Mouse (Mus musculus) neural tube, embryonic 10.5 days (tissue): ENCODE measurements at regions not wholly inside any gene's neighbourhood (a gene's known extent, or its start where the extent isn't known, plus 50 kb on each side); places are given as distances from the start of the nearest gene placed in this dataset.

Experiments
- DNase-seq: peaks from one replicate; pipeline ENCODE4 v3.0.0-alpha.2; 2017; ENCODE audit warnings: low spot score; ENCODE audit errors: extremely low spot score

DNA sequence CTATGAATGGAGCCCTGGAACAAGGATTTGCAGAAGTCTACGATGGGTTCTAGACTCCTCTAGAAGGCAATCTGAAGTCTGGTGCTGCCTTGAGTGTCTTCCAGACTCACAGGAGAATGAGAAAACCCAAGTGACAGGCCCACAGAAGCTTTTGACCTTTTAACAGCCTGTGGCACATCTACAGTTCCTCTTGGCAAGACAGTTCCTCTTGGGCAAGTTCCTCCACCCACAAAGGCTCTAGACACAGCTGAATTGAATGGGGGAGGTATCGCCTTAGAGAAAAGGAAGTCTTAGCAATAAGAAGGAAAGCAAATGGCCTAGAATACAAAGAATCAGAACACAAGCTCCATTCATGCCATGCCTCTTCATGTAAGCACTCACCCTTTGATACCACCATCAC, 1402.3 kb upstream of the Lrrc6 start:
- no peak for DNase-seq

DNA sequence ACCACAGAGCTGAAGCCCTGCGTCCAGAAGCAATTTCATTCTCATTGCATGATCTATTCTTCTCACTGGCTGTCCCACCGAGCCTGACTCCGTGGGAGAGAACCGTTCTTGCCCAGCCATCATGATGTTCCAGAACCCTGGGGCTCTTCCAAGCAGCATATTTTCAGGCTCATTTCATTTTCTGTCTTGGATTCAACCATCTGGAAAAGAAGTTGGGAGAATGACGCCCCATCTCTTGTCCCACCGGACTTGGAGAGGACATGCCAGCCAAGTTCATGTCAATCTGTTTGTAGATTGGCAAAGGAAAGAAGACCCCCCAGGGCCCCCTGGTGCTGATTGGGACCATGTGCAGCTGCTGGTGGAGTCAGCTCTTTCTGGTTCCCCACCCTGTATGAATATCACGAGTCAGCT, 1400.5 kb upstream of the Lrrc6 start:
- no peak for DNase-seq

DNA sequence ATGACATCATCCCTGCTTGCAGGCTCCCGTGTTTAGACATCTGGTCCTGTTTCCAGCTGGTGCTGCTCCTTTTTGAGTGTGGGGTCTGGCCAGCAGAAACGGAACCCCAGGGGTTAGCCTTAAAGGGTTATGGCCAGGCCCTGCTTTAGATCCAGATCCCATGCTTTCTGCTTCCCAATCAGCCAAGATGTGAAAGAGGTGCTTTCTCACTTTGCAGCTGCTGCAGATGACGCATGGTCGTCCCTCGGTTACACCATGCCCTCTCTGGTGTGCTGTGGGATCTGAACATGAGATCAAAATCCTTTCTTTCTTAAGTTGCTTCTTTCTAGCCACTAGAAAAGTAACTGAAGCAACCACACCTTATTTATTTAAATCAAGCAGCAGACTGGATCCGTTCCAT, 1399.1 kb upstream of the Lrrc6 start:
- DNase-seq: no peak

DNA sequence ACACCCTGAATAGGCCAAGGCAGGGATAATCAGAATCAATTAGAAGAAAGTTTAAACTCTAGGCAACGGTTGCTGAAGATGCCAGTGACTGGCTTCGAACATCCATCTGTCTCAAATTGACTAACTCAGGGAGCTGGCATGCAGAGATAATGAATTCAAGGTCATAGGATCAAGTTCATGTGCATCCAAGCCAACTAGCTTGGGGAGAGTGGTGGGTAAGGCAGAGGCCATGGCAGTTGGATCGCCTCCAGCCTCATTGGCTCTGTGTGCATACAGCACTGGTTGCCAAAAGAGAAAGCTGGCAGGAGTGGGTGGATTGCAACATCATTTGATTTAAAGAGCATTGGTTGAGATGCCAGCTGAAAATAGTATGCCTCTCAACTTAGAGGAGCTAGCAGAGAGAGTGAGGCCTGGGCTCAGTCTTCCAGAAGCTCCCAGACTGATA, 1398.3 kb upstream of the Lrrc6 start:
- DNase-seq: no peak

DNA sequence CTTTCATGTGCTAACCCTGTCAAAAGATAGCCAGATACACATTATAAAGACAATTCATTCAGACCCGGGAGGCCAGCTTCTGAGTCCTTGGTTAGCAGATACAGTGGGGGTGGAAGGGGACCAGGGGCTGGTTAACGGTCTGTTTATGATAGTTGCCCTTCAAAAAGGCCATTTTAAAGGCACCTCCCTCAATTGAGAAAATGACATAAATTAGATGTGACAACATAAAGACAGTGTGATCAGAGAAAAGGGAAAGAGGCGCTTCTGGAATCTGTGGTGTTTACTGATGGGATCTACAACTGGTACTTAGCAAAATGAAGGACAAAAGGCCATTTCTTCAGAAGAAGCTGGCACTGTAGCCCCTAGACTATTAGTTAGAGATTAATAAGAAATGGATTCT, 1391.4 kb upstream of the Lrrc6 start:
- DNase-seq: no peak

DNA sequence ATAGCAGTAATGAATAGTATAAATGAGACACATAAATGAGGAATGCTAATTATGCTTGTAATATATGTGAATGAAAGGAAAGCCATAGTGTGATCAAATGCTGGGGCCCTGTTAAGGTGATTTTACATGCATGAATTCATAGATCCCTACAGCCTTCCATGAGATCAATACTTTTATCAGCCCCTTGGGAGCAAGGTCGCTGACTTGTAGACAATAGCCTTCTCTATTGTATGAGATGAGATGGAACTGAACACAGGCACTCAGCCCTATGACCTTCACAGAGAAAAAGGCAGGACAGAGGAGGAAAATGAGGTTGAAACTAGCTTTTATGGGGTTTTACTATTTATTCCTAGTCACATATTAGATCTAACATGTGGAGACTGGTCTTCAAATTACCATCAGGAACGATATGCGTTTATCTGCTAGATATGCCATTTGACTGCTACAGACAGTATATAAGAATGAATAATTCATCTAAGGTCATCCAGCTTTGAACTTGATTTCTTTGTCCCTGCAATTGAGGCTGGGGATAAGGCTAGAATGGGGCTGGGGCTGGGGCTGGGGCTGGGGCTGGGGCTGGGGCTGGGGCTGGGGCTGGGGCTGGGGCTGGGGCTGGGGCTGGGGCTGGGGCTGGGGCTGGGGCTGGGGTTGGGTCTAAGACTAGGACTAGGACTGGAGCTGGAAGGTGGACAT, 1390.0 kb upstream of the Lrrc6 start:
- DNase-seq: no peak

DNA sequence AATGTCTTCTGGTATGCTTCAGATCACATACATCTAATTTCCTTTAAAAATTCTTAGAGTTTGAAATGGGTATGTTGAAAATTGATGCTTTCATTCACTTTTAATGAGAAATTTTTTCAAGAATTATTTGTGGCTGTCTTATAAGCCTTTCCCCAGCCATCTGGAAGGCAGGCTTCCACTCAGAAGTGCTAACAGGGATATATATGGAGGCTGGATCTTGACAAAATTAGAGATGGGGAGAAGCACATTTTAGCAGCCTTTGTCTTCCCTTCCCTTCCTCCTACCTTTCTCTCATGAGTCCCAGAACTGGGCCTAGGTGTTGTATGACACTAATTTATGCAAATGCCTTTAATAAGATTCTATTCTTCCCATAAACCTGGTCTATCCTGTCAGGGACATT, 1387.8 kb upstream of the Lrrc6 start:
- DNase-seq: no peak

DNA sequence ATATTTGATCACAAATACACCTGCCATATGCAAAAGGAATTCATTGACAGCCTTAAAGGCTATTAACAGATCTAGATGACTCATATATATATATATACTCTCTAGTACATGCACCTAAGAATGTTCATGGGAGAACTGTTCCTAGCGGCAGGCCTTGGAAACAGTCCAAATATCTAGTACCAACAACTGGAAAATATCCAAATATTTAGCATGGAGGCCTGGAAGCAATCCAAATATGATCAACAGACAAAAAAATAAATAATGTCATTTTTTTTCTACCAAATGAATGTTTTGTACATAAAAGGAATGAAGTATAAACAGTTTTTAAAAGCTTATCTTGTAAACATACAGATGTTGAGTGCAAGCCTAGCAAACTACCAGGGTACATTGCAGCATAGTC, 1354.6 kb upstream of the Lrrc6 start:
- DNase-seq: no peak

DNA sequence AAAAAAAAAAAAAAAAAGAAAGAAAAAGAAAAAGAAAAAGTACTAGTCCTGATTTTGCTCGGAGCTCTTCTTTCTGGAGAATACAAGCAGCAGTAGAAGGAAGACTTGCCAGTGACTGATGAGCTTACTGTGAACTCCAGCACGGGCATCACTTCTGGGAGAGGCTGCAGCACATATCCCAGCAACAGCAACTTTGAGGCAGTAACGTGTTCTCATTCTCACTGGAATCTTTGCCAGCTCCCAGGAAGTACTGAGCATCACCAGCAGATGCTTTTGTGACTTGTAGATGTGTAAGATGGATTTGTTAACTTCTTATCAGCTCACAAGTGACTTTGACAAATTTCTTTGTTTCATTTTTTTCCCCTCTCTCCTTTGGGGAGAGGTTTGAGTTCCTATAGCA, 1349.4 kb upstream of the Lrrc6 start:
- DNase-seq: no peak

DNA sequence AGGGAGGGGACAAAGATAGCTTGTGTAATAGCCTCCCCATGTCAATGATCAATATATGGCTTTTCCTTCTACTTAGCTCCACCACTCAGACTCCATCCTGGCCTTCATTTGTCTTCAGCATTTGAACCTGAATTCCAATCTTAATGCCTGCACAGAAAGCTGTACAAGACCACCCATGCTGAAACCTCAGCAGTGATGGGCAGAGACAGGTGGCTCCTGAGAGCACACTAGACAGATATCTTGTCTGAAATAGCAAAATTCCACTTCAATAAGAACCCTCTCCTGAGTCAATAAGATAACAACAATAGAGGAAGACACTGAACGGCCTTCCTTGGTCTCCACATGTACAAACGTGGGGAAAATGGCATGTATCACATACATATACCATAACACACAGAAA, 1345.0 kb upstream of the Lrrc6 start:
- no peak for DNase-seq

DNA sequence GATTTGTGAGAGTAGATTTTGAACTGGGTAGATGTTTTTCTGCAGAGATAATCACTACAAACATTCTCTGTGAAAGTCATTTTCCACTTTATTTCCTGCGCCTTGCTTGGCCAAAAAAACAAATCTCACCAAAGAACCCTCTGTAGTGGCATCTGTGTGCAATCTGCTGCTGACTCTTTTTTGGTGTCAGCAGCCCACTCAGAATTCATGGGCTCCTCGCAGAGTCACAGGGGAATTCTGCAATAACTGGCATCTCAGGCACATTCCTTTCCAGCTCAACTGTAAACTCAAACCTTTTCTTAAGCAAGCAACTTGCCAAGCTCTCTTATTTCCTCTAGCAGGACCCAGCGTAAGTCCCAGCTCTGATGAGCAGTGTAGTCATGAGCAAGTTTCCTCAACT, 1340.0 kb upstream of the Lrrc6 start:
- DNase-seq: no peak

DNA sequence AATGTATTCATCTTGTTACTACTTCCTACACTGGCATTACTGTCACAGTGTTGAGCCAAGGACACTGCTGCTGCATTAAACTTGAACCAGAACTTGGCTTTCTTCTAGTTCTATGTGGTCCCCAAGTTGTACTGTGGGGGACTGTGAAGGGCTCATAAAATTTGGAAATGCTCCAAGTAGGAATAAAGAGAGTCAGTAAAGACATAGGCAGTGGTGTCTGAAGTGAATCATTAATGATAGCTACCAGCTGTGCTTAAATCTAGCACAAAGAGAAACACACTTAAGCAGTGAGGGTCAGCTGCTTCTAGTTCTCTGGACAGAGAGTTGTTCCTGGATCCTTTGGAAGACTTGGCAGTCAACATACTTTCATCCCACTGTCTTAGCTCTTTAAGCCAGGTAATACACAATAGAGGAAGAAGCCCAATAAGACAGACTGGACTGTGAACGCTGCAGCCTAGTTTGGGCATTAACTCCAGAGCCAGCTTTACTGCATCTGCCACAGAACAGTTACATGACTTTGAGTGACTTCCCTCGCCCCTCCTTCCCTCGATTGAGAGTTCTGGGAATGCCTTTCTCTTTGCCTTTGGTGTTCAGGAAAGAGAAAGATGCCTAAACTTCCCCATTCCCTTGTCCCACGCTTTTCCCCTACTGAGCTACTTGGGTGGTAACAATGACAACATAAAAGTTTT, 1325.2 kb upstream of the Lrrc6 start:
- DNase-seq: no peak

DNA sequence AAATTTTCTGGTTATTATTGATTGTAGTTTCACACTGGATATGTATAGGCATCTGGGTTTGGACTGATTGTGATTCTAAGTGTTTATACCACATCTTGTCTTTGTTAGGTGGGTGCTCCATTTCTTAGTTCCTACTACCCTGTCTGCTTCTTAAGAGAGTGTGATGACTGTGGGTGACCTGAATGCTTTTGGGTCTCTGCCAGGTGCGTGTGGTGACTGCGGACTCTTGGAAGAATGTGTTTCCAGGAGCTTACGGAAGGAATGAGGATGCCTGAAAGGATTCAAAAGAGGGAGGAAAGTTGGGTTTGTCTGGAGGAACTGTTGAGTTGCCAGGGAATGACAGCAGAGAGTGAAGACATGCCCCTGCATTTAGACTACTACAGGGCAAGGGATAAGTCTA, 1322.5 kb upstream of the Lrrc6 start:
- DNase-seq: no peak

DNA sequence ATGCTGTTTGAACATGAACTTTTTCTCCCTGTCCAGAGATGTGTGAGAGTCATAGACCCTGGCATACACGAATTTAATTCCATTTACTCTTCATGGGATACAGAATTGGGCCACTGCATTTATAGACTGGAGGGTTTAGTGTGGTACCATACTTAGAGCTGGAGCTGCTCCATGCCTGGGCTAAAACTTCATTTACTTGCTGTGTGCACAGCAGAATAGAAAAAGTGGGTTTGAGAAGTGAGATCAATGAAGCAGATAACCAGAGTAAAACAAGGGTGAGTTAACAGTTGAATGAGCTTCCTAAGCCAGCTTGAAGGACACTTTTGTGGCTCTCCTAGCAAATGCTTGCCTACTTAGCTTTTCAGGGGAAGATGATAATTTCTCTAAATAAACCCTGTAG, 1299.2 kb upstream of the Lrrc6 start:
- no peak for DNase-seq

DNA sequence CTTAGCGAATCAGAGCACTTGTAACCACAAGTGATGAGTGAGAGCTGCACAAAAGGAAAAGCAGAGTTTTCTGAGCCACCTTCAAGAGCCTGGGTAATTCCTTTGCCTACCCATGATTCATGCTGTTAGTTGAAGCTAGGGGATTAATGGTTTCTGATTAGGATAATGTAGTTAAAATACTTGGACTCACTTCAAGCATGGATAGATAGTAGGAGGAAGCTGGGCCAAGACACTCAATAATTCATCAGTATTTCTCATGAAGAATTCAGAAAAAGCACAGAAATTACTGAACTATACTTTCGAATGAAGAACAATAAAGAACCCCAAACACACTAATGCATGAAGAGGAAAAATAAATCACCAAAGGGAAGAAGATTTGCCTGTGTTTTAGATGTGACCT, 1294.9 kb upstream of the Lrrc6 start:
- DNase-seq: no peak

DNA sequence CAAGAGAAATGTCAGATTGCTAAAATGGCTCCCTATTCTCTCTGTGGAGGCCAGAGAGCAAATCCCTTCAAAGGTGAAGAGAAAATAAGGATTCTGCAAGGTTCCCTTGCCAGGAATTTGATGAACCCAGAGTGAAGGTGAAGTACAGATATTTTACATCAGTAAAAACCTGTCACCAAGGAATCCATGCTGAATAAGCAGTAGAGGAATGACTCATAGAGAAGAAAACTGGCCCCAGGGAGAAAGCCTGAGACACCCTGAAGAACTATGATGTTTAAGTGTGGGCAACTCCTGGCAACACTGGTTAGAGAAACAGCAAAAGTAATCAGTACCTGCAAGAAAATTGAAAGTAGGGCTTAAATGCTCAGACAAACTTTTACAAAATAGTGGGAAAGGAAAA, 1292.1 kb upstream of the Lrrc6 start:
- DNase-seq: no peak

DNA sequence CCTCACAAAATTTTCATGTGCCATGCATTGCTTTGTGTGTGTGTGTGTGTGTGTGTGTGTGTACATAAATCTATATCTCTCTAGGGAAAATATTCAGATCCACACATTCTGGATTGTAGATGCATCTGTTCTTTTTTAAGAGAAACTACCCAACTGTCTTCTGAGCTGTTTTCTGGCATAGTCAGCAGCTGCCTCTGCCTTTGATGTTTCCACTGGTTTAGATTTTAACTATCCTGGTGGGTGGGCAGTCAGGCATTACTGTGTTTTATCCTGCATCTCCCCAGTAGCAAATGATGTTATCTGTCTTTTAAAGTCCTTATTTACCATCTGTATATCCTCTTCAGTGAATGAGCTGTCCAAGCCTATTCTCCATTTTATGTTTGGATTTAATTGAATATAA, 1287.9 kb upstream of the Lrrc6 start:
- no peak for DNase-seq

DNA sequence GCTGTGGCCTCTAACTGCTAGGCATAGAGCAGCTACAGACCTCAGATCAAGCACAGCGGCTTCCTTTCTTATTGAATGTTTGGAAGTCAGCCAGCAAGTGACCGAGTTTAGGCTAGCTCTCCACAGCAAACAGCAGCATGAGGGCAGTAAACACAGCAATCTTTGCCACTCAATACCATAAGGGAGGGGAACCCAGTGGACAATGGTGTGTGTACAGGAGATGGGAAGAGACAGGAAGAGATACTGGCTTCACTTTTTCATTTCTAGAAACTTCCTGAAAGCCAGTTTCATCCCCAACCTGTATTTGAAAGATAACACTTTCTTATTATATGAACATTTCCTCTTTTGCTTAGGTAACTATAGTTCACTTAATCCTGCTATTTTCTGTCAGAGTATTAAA, 1284.9 kb upstream of the Lrrc6 start:
- DNase-seq: no peak

DNA sequence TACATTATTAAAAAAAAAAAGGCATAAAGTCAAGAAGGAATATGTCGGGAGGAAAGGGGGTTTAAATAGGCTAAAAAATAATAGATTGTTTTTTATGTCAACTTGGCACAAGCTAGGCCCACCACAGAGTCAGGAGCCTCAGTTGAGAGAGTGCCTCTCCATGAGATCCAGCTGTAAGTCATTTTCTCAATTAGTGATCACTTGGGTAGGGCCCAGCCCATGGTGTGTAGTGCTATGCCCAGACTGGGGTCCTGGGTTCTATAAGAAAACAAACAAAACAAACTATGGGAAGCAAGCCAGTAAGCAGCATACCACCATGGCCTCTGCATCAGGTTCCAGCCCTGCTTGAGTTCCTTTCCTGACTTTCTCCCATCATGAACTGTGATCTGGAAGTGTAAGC, 1283.0 kb upstream of the Lrrc6 start:
- DNase-seq: no peak

DNA sequence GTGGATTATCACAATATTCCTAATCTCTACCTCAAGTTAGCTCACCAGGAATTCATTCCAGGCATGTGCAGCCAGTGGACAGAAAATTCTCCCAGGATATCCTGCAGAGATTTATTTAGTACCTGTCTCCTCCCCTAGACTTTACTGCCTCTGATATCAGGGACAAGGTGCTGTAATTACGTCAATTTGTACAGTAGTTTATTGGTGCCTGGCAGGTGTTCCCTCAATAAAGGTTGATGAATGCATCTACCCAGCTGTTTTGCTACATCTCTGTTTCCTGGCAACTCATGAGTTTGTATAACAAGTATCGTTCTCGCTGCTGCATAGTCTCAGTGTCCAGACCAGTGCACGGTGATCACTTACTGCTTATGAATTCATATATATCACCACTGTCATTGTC, 1281.8 kb upstream of the Lrrc6 start:
- DNase-seq: no peak

DNA sequence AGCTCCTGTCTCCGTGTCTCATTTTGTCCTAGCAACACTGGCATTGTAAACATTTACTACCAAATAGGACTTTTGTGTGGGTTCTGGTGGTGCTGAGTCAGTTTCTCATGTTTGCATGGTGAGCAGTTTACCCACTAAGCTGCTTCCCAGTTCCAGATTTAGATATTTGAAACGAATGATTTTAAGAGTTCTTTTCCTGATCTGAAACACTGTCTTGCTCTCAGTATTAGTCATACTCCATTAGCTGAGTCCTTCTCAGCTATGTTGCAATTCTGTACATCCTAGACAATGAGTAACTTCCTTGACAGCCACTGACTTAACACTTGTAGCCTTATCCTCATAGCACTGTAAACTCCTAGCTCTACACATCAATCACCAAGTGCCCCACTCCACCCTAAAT, 1280.1 kb upstream of the Lrrc6 start:
- no peak for DNase-seq

DNA sequence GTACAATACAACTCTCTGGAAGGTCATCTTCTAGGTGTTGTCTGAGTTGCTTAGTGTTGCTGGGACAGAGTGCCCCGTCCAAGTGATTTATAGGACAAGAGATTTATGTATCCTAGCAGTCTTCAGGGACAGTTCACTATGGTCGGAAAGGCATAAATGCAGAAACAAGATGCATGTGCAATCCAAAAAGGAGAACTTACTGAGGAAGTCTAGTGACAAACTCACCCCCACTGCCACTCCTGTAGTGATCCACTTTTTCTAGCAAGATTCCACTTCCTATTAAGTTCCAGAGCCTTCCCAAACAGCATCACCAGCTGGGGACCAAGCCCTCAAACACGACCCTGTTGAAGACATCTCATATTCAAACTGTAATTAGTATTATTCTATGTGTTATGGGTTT, 1266.9 kb upstream of the Lrrc6 start:
- DNase-seq: no peak

DNA sequence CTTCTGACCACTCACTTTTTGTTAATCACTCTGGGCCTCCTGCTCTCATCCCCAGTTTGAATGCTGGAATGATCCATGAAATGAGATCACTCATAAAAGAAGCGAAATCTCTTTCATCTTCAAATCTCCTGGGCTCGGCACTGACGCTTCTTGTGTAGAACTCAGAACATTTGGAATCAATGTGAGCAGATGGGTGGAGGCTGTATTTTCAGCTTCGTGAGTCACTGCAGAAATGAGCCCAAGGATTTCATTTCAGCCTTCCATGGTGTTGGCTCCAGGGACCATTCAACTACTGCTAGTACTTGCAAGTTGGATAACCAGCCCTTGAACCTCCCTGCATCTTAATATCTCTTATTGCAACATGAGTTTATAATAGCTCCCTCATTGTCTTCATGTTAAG, 1258.5 kb upstream of the Lrrc6 start:
- DNase-seq: no peak
